Mouse (Mus musculus): Measurements from ENCODE around the gene Ep400. TPM values are rescaled to one million over a fixed set of nuclear protein-coding genes. Genes with fewer than 3 reads are reported as not detected.

Gene Ep400
- polyA plus RNA-seq, 1 experiment from 2014 or later = 64.6 TPM

- Histone ChIP-seq H3K4me3 (no peak overlapping the region), H3K27me3 (replicated peaks) (no peaks in the 10 kb centered on the region), H3K36me3 (replicated peaks) (peaks cover 39% of the 10 kb centered on the region), H3K27ac (no peak overlapping the region), H3K9me3 (no peaks in the 10 kb centered on the region), H3K9ac (no peak overlapping the region), H3K4me2 (no peak overlapping the region), H3K4me1 (no peaks in the 10 kb centered on the region)
- no peak for ATAC-seq (replicated peaks)
Observed at GRCm38 (mm10) chr5:110646377-110646776, 124.1 kb downstream of the Ep400 start.

GRCm38 (mm10) chr5:110639459-110639858, 131.1 kb downstream of the Ep400 start:
- H3K4me1 ChIP-seq = no peaks in the 10 kb centered on the region
- H3K4me2 ChIP-seq = no peak overlapping the region
- no peak overlapping the region for H3K4me3 ChIP-seq
- no peaks in the 10 kb centered on the region for H3K36me3 ChIP-seq (replicated peaks)
- no peak overlapping the region for H3K27ac ChIP-seq
- H3K27me3 ChIP-seq (replicated peaks) = no peaks in the 10 kb centered on the region
- no peak for ATAC-seq (replicated peaks)
- 23% methylated on average over 12 of the region's 12 CpGs for WGBS
- H3K9me3 ChIP-seq = no peaks in the 10 kb centered on the region
- H3K9ac ChIP-seq = no peak overlapping the region

GRCm38 (mm10) chr5:110638306-110639074, 132.0 kb downstream of the Ep400 start:
- H3K4me2 ChIP-seq = no peak overlapping the region
- H3K9me3 ChIP-seq = no peaks in the 10 kb centered on the region
- 75% methylated on average over 7 of the region's 7 CpGs for WGBS
- no peak overlapping the region for H3K27ac ChIP-seq
- H3K36me3 ChIP-seq (replicated peaks) = no peaks in the 10 kb centered on the region
- H3K4me3 ChIP-seq = no peak overlapping the region
- no peak for ATAC-seq (replicated peaks)
- no peak overlapping the region for H3K9ac ChIP-seq
- H3K4me1 ChIP-seq = no peaks in the 10 kb centered on the region
- no peaks in the 10 kb centered on the region for H3K27me3 ChIP-seq (replicated peaks)

GRCm38 (mm10) chr5:110635951-110636707, 134.4 kb downstream of the Ep400 start:
- Histone ChIP-seq H3K27me3 (replicated peaks) (no peaks in the 10 kb centered on the region), H3K4me1 (no peaks in the 10 kb centered on the region), H3K9ac (no peak overlapping the region), H3K4me3 (no peak overlapping the region), H3K9me3 (no peaks in the 10 kb centered on the region), H3K27ac (no peak overlapping the region), H3K4me2 (no peak overlapping the region), H3K36me3 (replicated peaks) (no peaks in the 10 kb centered on the region)
- WGBS = 37% methylated on average over 6 of the region's 6 CpGs
- peak; percentile 75 for ATAC-seq (replicated peaks)

GRCm38 (mm10) chr5:110629525-110630120, 140.9 kb downstream of the Ep400 start:
- Histone ChIP-seq H3K4me3 (no peak overlapping the region), H3K36me3 (replicated peaks) (no peaks in the 10 kb centered on the region), H3K9me3 (no peaks in the 10 kb centered on the region)

GRCm38 (mm10) chr5:110628156-110628555, 142.4 kb downstream of the Ep400 start:
- Histone ChIP-seq H3K4me3 (no peak overlapping the region), H3K4me2 (no peak overlapping the region), H3K27ac (no peak overlapping the region), H3K36me3 (replicated peaks) (no peaks in the 10 kb centered on the region), H3K27me3 (replicated peaks) (no peaks in the 10 kb centered on the region), H3K4me1 (no peaks in the 10 kb centered on the region), H3K9ac (no peak overlapping the region), H3K9me3 (no peaks in the 10 kb centered on the region)
- no peak for ATAC-seq (replicated peaks)
- 19% methylated on average over 19 of the region's 19 CpGs for WGBS

More at GRCm38 (mm10) chr5:110629525-110630120, 140.9 kb downstream of the Ep400 start:
- WGBS = 71% methylated on average over 2 of the region's 2 CpGs
- H3K9ac ChIP-seq = no peak overlapping the region
- no peak for ATAC-seq (replicated peaks)
- H3K27me3 ChIP-seq (replicated peaks) = no peaks in the 10 kb centered on the region
- no peak overlapping the region for H3K27ac ChIP-seq
- no peaks in the 10 kb centered on the region for H3K4me1 ChIP-seq
- H3K4me2 ChIP-seq = no peak overlapping the region

- WGBS = 77% methylated on average over 10 of the region's 10 CpGs
Observed at GRCm38 (mm10) chr5:110627351-110627750, 143.2 kb downstream of the Ep400 start.

GRCm38 (mm10) chr5:110624319-110624718, 146.2 kb downstream of the Ep400 start:
- no peaks in the 10 kb centered on the region for H3K4me1 ChIP-seq
- no peak overlapping the region for H3K4me3 ChIP-seq
- no peak for ATAC-seq (replicated peaks)
- H3K9me3 ChIP-seq = no peaks in the 10 kb centered on the region
- H3K27ac ChIP-seq = no peak overlapping the region
- H3K4me2 ChIP-seq = no peak overlapping the region
- H3K36me3 ChIP-seq (replicated peaks) = 0 out of 2 replicates have a peak, but pooled peaks cover 3% of the 10 kb centered on the region
- H3K27me3 ChIP-seq (replicated peaks) = no peaks in the 10 kb centered on the region
- H3K9ac ChIP-seq = no peak overlapping the region
- WGBS = 79% methylated on average over 2 of the region's 2 CpGs

More at GRCm38 (mm10) chr5:110627351-110627750, 143.2 kb downstream of the Ep400 start:
- Histone ChIP-seq H3K4me3 (no peak overlapping the region), H3K36me3 (replicated peaks) (no peaks in the 10 kb centered on the region), H3K4me2 (no peak overlapping the region), H3K27ac (no peak overlapping the region), H3K4me1 (no peaks in the 10 kb centered on the region), H3K9me3 (no peaks in the 10 kb centered on the region), H3K27me3 (replicated peaks) (no peaks in the 10 kb centered on the region), H3K9ac (no peak overlapping the region)
- ATAC-seq (replicated peaks) = no peak

GRCm38 (mm10) chr5:110619226-110619625, 151.3 kb downstream of the Ep400 start:
- no peaks in the 10 kb centered on the region for H3K9me3 ChIP-seq
- H3K4me1 ChIP-seq = no peaks in the 10 kb centered on the region
- no peak overlapping the region for H3K4me2 ChIP-seq
- H3K36me3 ChIP-seq (replicated peaks) = 0 out of 2 replicates have a peak, but pooled peaks cover 5% of the 10 kb centered on the region
- no peak overlapping the region for H3K27ac ChIP-seq
- 90% methylated on average over 6 of the region's 6 CpGs for WGBS
- no peaks in the 10 kb centered on the region for H3K27me3 ChIP-seq (replicated peaks)
- H3K9ac ChIP-seq = no peak overlapping the region
- no peak overlapping the region for H3K4me3 ChIP-seq
- ATAC-seq (replicated peaks) = no peak

Small RNA genes lying within 50 kb of the gene (microRNA-seq; reads per million reads assigned to microRNA genes)
- 3.1 reads per million, percentile 15 among the genes with 10 or more reads in this experiment for gene Mir7026

Other genes with a start within 250 kb of the Ep400 start
- gene Galnt9, start 226.4 kb downstream of the Ep400 start, polyA plus RNA-seq (2015; fragmentation: Nextera tagmentation; extraction: Ambion mirVana) = 26.7 and 26.8 TPM in 2 replicates
- gene Noc4l, start 117.3 kb downstream of the Ep400 start, polyA plus RNA-seq (2015; fragmentation: Nextera tagmentation; extraction: Ambion mirVana) = 48.1 and 50.1 TPM in 2 replicates
- 21.0 and 22.0 TPM in 2 replicates for gene Ddx51, start 117.3 kb downstream of the Ep400 start, polyA plus RNA-seq (2015; fragmentation: Nextera tagmentation; extraction: Ambion mirVana)
- gene Pus1, start 9.9 kb upstream of the Ep400 start, polyA plus RNA-seq (2015; fragmentation: Nextera tagmentation; extraction: Ambion mirVana) = 23.0 and 23.1 TPM in 2 replicates
- 37.1 and 39.1 TPM in 2 replicates for gene Ulk1, start 39.4 kb upstream of the Ep400 start, polyA plus RNA-seq (2015; fragmentation: Nextera tagmentation; extraction: Ambion mirVana)
- gene Hscb, start 69.1 kb upstream of the Ep400 start, polyA plus RNA-seq (2015; fragmentation: Nextera tagmentation; extraction: Ambion mirVana) = 6.0 and 8.6 TPM in 2 replicates
- 5.0 and 6.7 TPM in 2 replicates for gene Chek2, start 69.3 kb upstream of the Ep400 start, polyA plus RNA-seq (2015; fragmentation: Nextera tagmentation; extraction: Ambion mirVana)
- gene Ttc28, start 109.1 kb upstream of the Ep400 start, polyA plus RNA-seq (2015; fragmentation: Nextera tagmentation; extraction: Ambion mirVana) = 23.8 and 24.9 TPM in 2 replicates